Mouse (Mus musculus) CH12.LX (cell line): ENCODE data around the gene Socs1.

Experiments used
- CTCF ChIP-seq, 2 experiments: IDR thresholded peaks in 1 of 2; conservative IDR thresholded peaks in 1 of 2; 2 replicates each; pipeline ENCODE4 v1.5.1; 2011 to 2012; ENCODE audit warnings: low read depth in 2 of 2, low read length in 2 of 2, improper control_type of control experiment in 1 of 2, inconsistent platforms in 1 of 2, mild to moderate bottlenecking in 1 of 2, moderate library complexity in 1 of 2
- E2F4 ChIP-seq: IDR thresholded peaks from 2 replicates; pipeline ENCODE4 v1.6.1; 2011; ENCODE audit warnings: low read depth, low read length, improper control_type of control experiment; ENCODE audit not compliant: insufficient replicate concordance
- EP300 ChIP-seq: IDR thresholded peaks from 2 replicates; pipeline ENCODE4 v1.6.1; 2011; ENCODE audit warnings: low read length, improper control_type of control experiment
- IRF4 ChIP-seq: IDR thresholded peaks from 2 replicates; pipeline ENCODE4 v1.6.1; 2014; ENCODE audit warnings: low read depth, mild to moderate bottlenecking, inconsistent platforms, low read length, improper control_type of control experiment
- KAT2A ChIP-seq: IDR thresholded peaks from 2 replicates; pipeline ENCODE4 v1.6.1; 2012; ENCODE audit warnings: low read length, improper control_type of control experiment, inconsistent platforms; ENCODE audit not compliant: insufficient replicate concordance
- MAFK ChIP-seq: IDR thresholded peaks from 2 replicates; pipeline ENCODE4 v1.6.1; 2011; ENCODE audit warnings: low read length, improper control_type of control experiment; ENCODE audit not compliant: insufficient replicate concordance
- MEF2A ChIP-seq: IDR thresholded peaks from 2 replicates; pipeline ENCODE4 v1.6.1; 2014; ENCODE audit warnings: low read depth, mild to moderate bottlenecking, inconsistent platforms, low read length, improper control_type of control experiment, borderline replicate concordance
- MXI1 ChIP-seq: IDR thresholded peaks from 2 replicates; pipeline ENCODE4 v1.6.1; 2011; ENCODE audit warnings: mild to moderate bottlenecking, low read depth, low read length, improper control_type of control experiment
- POLR2A ChIP-seq: IDR thresholded peaks from 2 replicates; pipeline ENCODE4 v1.6.1; 2011; ENCODE audit warnings: low read depth, mild to moderate bottlenecking, improper control_type of control experiment, low read length
- POLR2AphosphoS2 ChIP-seq: IDR thresholded peaks from 2 replicates; pipeline ENCODE4 v1.6.1; 2011; ENCODE audit warnings: low read depth, low read length, improper control_type of control experiment
- USF1 ChIP-seq: IDR thresholded peaks from 2 replicates; pipeline ENCODE4 v1.6.1; 2014; ENCODE audit warnings: low read depth, mild to moderate bottlenecking, inconsistent platforms, low read length, improper control_type of control experiment
- USF2 ChIP-seq: conservative IDR thresholded peaks from 2 replicates; pipeline ENCODE4 v1.6.1; 2011; ENCODE audit warnings: low read depth, low read length, improper control_type of control experiment

DNA sequence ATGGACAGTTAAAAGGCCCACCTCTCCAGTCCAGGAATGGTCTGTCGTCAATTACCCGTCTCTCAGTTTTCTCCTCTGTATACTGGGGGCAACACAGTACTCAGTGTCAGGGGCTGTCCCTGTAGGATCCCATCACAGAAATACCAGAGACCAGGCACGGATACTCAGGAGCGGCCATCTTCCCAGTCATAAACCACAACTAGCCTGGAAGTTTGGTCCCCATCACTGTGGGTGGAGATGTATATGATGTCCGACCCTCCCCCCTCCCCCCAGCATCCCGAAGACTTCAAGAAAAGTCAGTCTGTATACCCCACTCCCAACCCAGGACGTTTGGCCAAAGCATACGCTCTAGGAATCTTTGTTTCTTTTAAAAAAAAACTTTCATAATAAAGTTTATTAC lies 1.9 kb downstream of the Socs1 start:
- TF ChIP-seq POLR2AphosphoS2 (no peak; the same call in 1 of the 2 replicates), IRF4 (no peak), MAFK (no peak), USF2 (no peak), POLR2A (peak; percentile 15; the same call in 1 of the 2 replicates), MXI1 (peak; percentile 40; the same call in 1 of the 2 replicates), USF1 (no peak), CTCF (conservative IDR thresholded peaks at IDR 0.05 in 1 of 2, IDR thresholded peaks at IDR 0.05 in 1 of 2; ENCODE audit: low read depth in 2 of 2, low read length in 2 of 2) (no peak), KAT2A (no peak), EP300 (no peak), E2F4 (no peak), MEF2A (no peak)
